Mouse (Mus musculus) hindbrain, embryonic 13.5 days (tissue): Measurements from ENCODE around the gene Rpl11. TPM values are rescaled to one million over a fixed set of nuclear protein-coding genes. Genes with fewer than 3 reads are reported as not detected.

Experiments
- ATAC-seq: fragments of 200-750 bp; cut with Nextera tagmentation; 2 replicates; pipeline ENCODE4 v1.8.0; 2017; ENCODE audit warnings: moderate TSS enrichment; ENCODE audit not compliant: low FRiP score
- H3K27ac ChIP-seq: fragments of 300-500 bp; sonication (generic); 2 replicates; pipeline ENCODE4 v1.5.1; 2015; ENCODE audit warnings: inconsistent platforms, mild to moderate bottlenecking, moderate library complexity
- H3K27me3 ChIP-seq: fragments of 300-500 bp; sonication (generic); 2 replicates; pipeline ENCODE4 v1.6.1; 2015; ENCODE audit warnings: mild to moderate bottlenecking, inconsistent platforms
- H3K36me3 ChIP-seq: fragments of 300-500 bp; sonication (generic); 2 replicates; pipeline ENCODE4 v1.6.1; 2015; ENCODE audit warnings: mild to moderate bottlenecking, inconsistent platforms
- H3K4me1 ChIP-seq: fragments of 300-500 bp; sonication (generic); replicated peaks from 2 replicates; pipeline ENCODE4 v1.6.1; 2015; ENCODE audit warnings: inconsistent platforms
- H3K4me2 ChIP-seq: fragments of 300-500 bp; sonication (generic); 2 replicates; pipeline ENCODE4 v1.6.1; 2015; ENCODE audit warnings: inconsistent platforms, mild to moderate bottlenecking, moderate library complexity
- H3K4me3 ChIP-seq: fragments of 300-500 bp; sonication (generic); 2 replicates; pipeline ENCODE4 v1.5.1; 2015; ENCODE audit warnings: mild to moderate bottlenecking, inconsistent platforms
- H3K9ac ChIP-seq: fragments of 300-500 bp; sonication (generic); 2 replicates; pipeline ENCODE4 v1.6.1; 2015; ENCODE audit warnings: mild to moderate bottlenecking, inconsistent platforms
- H3K9me3 ChIP-seq: fragments of 300-500 bp; sonication (generic); 2 replicates; pipeline ENCODE4 v1.6.1; 2016; ENCODE audit warnings: inconsistent platforms
- WGBS: fragments of 180-500 bp; shearing (Covaris S2); methylation state at CpG from one replicate; pipeline ENCODE4 v1.1.7; 2015; 5-methylcytosine and 5-hydroxymethylcytosine counted together
- polyA plus RNA-seq: library from polyadenylated mRNA; unstranded; fragments of >200 nt; fragmentation: Nextera tagmentation; extraction: Ambion mirVana; gene quantifications from 2 replicates; pipeline ENCODE4 v1.2.1, GENCODE M21; 2015

The Rpl11 gene
- polyA plus RNA-seq, 1 experiment from 2014 or later, result 334 TPM

GRCm38 (mm10) chr4:136035078-136035477 is 18.1 kb downstream of the Rpl11 start:
- no peaks in the 10 kb centered on the region for H3K27me3 ChIP-seq
- ATAC-seq, result no peak
- no peaks in the 10 kb centered on the region for H3K9me3 ChIP-seq
- 82% methylated on average over 4 of the region's 4 CpGs for WGBS
- no peak overlapping the region for H3K4me3 ChIP-seq
- H3K4me2 ChIP-seq, result no peak overlapping the region
- no peaks in the 10 kb centered on the region; the same call in 1 of the 2 replicates for H3K36me3 ChIP-seq
- H3K27ac ChIP-seq, result no peak overlapping the region
- no peak overlapping the region for H3K9ac ChIP-seq
- peaks cover 12% of the 10 kb centered on the region for H3K4me1 ChIP-seq

- Histone ChIP-seq H3K9ac (no peak overlapping the region), H3K4me1 (peaks cover 12% of the 10 kb centered on the region), H3K36me3 (no peaks in the 10 kb centered on the region; the same call in 1 of the 2 replicates), H3K4me2 (no peak overlapping the region), H3K27me3 (no peaks in the 10 kb centered on the region), H3K9me3 (no peaks in the 10 kb centered on the region), H3K4me3 (no peak overlapping the region), H3K27ac (no peak overlapping the region)
- 73% methylated on average over 1 of the region's 1 CpGs for WGBS
- no peak for ATAC-seq
Measured at GRCm38 (mm10) chr4:136033231-136033630, 20.0 kb downstream of the Rpl11 start.

- 8% methylated on average over 8 of the region's 8 CpGs for WGBS
- Histone ChIP-seq H3K4me1 (peaks cover 12% of the 10 kb centered on the region), H3K9me3 (no peaks in the 10 kb centered on the region), H3K4me2 (no peak overlapping the region), H3K9ac (no peak overlapping the region; the same call in 1 of the 2 replicates), H3K27me3 (no peaks in the 10 kb centered on the region), H3K4me3 (no peak overlapping the region), H3K36me3 (no peaks in the 10 kb centered on the region), H3K27ac (no peak overlapping the region)
- ATAC-seq, result no peak
Measured at GRCm38 (mm10) chr4:136030968-136031909, 22.0 kb downstream of the Rpl11 start.

- Histone ChIP-seq H3K4me1 (peaks cover 12% of the 10 kb centered on the region), H3K4me3 (no peak overlapping the region), H3K27me3 (no peaks in the 10 kb centered on the region), H3K36me3 (no peaks in the 10 kb centered on the region), H3K9ac (no peak overlapping the region), H3K9me3 (no peaks in the 10 kb centered on the region), H3K4me2 (no peak overlapping the region), H3K27ac (no peak overlapping the region)
- ATAC-seq, result no peak
- WGBS, result 86% methylated on average over 5 of the region's 5 CpGs
Measured at GRCm38 (mm10) chr4:136028689-136029088, 24.5 kb downstream of the Rpl11 start.

GRCm38 (mm10) chr4:136028132-136028564 is 25.1 kb downstream of the Rpl11 start:
- 89% methylated on average over 19 of the region's 19 CpGs for WGBS
- no peaks in the 10 kb centered on the region for H3K9me3 ChIP-seq
- H3K4me1 ChIP-seq, result peaks cover 12% of the 10 kb centered on the region
- no peak for ATAC-seq
- no peak overlapping the region for H3K4me3 ChIP-seq
- H3K36me3 ChIP-seq, result no peaks in the 10 kb centered on the region
- H3K4me2 ChIP-seq, result no peak overlapping the region
- H3K27me3 ChIP-seq, result no peaks in the 10 kb centered on the region
- no peak overlapping the region for H3K9ac ChIP-seq
- H3K27ac ChIP-seq, result no peak overlapping the region

- peaks cover 12% of the 10 kb centered on the region for H3K4me1 ChIP-seq
- H3K27me3 ChIP-seq, result no peaks in the 10 kb centered on the region
- ATAC-seq, result no peak
- no peak overlapping the region for H3K4me3 ChIP-seq
- no peak overlapping the region for H3K9ac ChIP-seq
- H3K4me2 ChIP-seq, result no peak overlapping the region
- H3K27ac ChIP-seq, result no peak overlapping the region
- H3K36me3 ChIP-seq, result no peaks in the 10 kb centered on the region
- 83% methylated on average over 8 of the region's 8 CpGs for WGBS
- no peaks in the 10 kb centered on the region for H3K9me3 ChIP-seq
Measured at GRCm38 (mm10) chr4:136027416-136028131, 25.7 kb downstream of the Rpl11 start.

- Histone ChIP-seq H3K9ac (no peak overlapping the region), H3K4me1 (peaks cover 4% of the 10 kb centered on the region), H3K4me2 (no peak overlapping the region), H3K9me3 (no peaks in the 10 kb centered on the region), H3K36me3 (no peaks in the 10 kb centered on the region), H3K4me3 (no peak overlapping the region), H3K27me3 (no peaks in the 10 kb centered on the region), H3K27ac (no peak overlapping the region)
- no peak for ATAC-seq
- 84% methylated on average over 1 of the region's 1 CpGs for WGBS
Measured at GRCm38 (mm10) chr4:136025350-136025749, 27.9 kb downstream of the Rpl11 start.

GRCm38 (mm10) chr4:136022924-136023323 is 30.3 kb downstream of the Rpl11 start:
- Histone ChIP-seq H3K4me1 (peaks cover 19% of the 10 kb centered on the region), H3K9me3 (no peaks in the 10 kb centered on the region), H3K4me3 (no peak overlapping the region), H3K9ac (no peak overlapping the region), H3K36me3 (no peaks in the 10 kb centered on the region), H3K27ac (no peak overlapping the region), H3K4me2 (no peak overlapping the region), H3K27me3 (no peaks in the 10 kb centered on the region)
- WGBS, result 96% methylated on average over 9 of the region's 9 CpGs
- no peak for ATAC-seq

GRCm38 (mm10) chr4:136021549-136022047 is 31.6 kb downstream of the Rpl11 start, which contains the start of gene Eloa:
Gene Eloa, minus strand, starts transcription at chr4:136021763.
- H3K27ac ChIP-seq, result peak within 1 kb of the TSS; percentile 88
- peak; percentile 98 for ATAC-seq
- H3K4me2 ChIP-seq, result peak within 1 kb of the TSS; percentile 83
- H3K9ac ChIP-seq, result peak within 1 kb of the TSS; percentile 96
- H3K4me3 ChIP-seq, result peak within 1 kb of the TSS; percentile 96
- H3K4me1 ChIP-seq, result peaks cover 19% of the 10 kb centered on the region
- no peaks in the 10 kb centered on the region for H3K36me3 ChIP-seq
- WGBS, result under 1% methylated on average over 37 of the region's 48 CpGs
- H3K9me3 ChIP-seq, result no peaks in the 10 kb centered on the region
- no peaks in the 10 kb centered on the region for H3K27me3 ChIP-seq

- H3K4me3 ChIP-seq, result peak overlapping the region; percentile 96
- peak overlapping the region; percentile 83 for H3K4me2 ChIP-seq
- ATAC-seq, result peak; percentile 87
Measured at GRCm38 (mm10) chr4:136020743-136021548, 32.3 kb downstream of the Rpl11 start.

GRCm38 (mm10) chr4:136016059-136016602 is 37.1 kb downstream of the Rpl11 start:
- Histone ChIP-seq H3K4me3 (no peak overlapping the region), H3K4me1 (peaks cover 19% of the 10 kb centered on the region), H3K9me3 (no peaks in the 10 kb centered on the region), H3K27me3 (no peaks in the 10 kb centered on the region), H3K9ac (no peak overlapping the region), H3K27ac (no peak overlapping the region), H3K36me3 (peaks cover 28% of the 10 kb centered on the region), H3K4me2 (no peak overlapping the region)
- no peak for ATAC-seq
- WGBS, result 89% methylated on average over 3 of the region's 3 CpGs

More at GRCm38 (mm10) chr4:136020743-136021548, 32.3 kb downstream of the Rpl11 start:
- H3K27ac ChIP-seq, result peak overlapping the region; percentile 88
- no peaks in the 10 kb centered on the region for H3K9me3 ChIP-seq
- H3K36me3 ChIP-seq, result no peaks in the 10 kb centered on the region
- no peaks in the 10 kb centered on the region for H3K27me3 ChIP-seq
- H3K4me1 ChIP-seq, result peaks cover 19% of the 10 kb centered on the region
- peak overlapping the region; percentile 96 for H3K9ac ChIP-seq
- WGBS, result 1% methylated on average over 42 of the region's 62 CpGs
